Mouse (Mus musculus): ENCODE measurements at regions not wholly inside any gene's neighbourhood (a gene's known extent, or its start where the extent isn't known, plus 50 kb on each side); places are given as distances from the start of the nearest gene placed in this dataset.

DNA sequence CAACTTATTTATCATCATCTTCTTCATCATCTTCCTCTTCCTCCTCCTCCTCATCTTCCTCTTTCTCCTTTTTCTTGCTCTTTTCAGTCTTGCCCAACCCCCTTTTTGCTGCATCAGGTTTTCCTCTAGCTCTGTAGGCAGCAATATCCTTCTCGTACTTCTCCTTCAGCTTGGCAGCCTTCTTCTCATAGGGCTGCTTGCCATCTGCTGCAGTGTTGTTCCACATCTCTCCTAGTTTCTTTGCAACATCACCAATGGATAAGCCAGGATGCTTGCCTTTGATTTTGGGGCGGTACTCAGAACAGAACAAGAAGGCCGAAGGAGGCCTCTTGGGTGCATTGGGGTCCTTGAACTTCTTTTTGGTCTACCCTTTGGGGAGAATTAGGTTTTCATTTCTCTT lies 98.7 kb upstream of the Lin7c start:
- DNase-seq (ENCODE audit: low spot score in 2 of 2) = peak in 1 of 2 experiments; percentile 24

- DNase-seq (ENCODE audit: low spot score in 2 of 2) = no peak
Observed at GRCm38 (mm10) chr2:109816993-109817392, 73.7 kb upstream of the Lin7c start.

DNA sequence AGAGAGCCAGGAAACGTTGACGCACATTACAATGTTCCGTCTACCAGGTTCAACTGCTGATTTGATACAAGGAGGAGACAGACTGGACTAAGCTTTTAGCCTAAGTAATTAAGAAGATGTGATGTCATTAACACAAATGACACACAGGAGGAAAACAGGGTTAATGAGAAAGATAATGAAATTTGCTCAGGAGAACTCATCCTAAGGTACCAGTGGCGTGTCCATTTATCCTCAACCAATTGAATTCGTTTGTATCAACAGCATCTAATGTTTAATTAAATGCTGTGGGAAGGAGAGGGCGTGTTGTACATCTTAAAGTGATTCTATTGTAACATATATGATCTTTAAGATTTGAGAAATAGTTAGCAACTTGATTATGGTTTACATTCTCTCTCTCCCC lies 70.3 kb upstream of the Lin7c start:
- DNase-seq (ENCODE audit: low spot score in 2 of 2) = no peak

- DNase-seq (ENCODE audit: low spot score in 2 of 2) = no peak
Observed at GRCm38 (mm10) chr2:109820869-109821268, 69.8 kb upstream of the Lin7c start.

GRCm38 (mm10) chr2:109822993-109823830 lies 67.4 kb upstream of the Lin7c start:
- DNase-seq (ENCODE audit: low spot score in 2 of 2) = no peak

DNA sequence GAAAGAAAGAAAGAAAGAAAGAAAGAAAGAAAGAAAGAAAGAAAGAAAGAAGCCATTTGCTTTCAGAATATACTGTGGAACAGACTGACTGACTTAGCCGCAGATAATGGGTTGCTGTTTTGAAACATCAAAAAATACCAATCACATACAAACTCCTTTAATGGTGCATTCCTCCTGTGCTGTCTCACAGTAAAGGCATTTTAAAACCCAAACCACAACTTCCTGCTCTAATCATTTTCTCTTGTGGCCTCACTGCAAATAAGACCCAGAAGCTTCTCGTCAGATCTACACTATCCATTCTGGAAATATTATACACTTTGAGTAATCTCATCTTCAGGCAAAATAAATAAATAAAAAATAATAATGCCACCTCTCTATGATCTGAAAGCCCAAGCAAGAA lies 50.4 kb upstream of the Lin7c start:
- no peak for DNase-seq (ENCODE audit: low spot score in 2 of 2)
